Mouse (Mus musculus) G1E (cell line): Measurements from ENCODE around the gene B3gat1. TPM values are rescaled to one million over a fixed set of nuclear protein-coding genes. Genes with fewer than 3 reads are reported as not detected.

Source experiments
- ATAC-seq: 2 replicates; pipeline ENCODE4 v1.8.0; 2016; ENCODE audit warnings: mild to moderate bottlenecking; ENCODE audit not compliant: insufficient number of reproducible peaks, poor library complexity, low FRiP score, severe bottlenecking; ENCODE audit errors: extremely low read depth
- DNase-seq: peaks from one replicate; pipeline ENCODE4 v3.0.0; 2012; ENCODE audit warnings: low spot score
- H3K27me3 ChIP-seq: 2 replicates; pipeline ENCODE4 v1.6.1; 2012; ENCODE audit warnings: mild to moderate bottlenecking, low read length, inconsistent platforms; ENCODE audit not compliant: insufficient read depth
- H3K36me3 ChIP-seq: replicated peaks from 2 replicates; pipeline ENCODE3; 2012; ENCODE audit warnings: mild to moderate bottlenecking, inconsistent platforms
- H3K4me1 ChIP-seq: 2 replicates; pipeline ENCODE4 v1.6.1; 2012; ENCODE audit warnings: low read depth, low read length, inconsistent platforms, mixed read lengths; ENCODE audit not compliant: insufficient read depth
- H3K4me3 ChIP-seq: 2 replicates; pipeline ENCODE4 v1.5.1; 2012; ENCODE audit warnings: low read depth, mild to moderate bottlenecking, inconsistent platforms, low read length, moderate library complexity, mixed read lengths
- H3K9me3 ChIP-seq: replicated peaks from 2 replicates; pipeline ENCODE4 v1.6.1; 2012; ENCODE audit warnings: inconsistent platforms
- CTCF ChIP-seq: IDR thresholded peaks from 2 replicates; pipeline ENCODE4 v1.5.1; 2012; ENCODE audit warnings: low read depth, low read length, inconsistent platforms, mixed read lengths
- GATA1 ChIP-seq: IDR thresholded peaks from 2 replicates; pipeline ENCODE4 v1.6.1; 2012; ENCODE audit warnings: borderline replicate concordance, low read length, inconsistent platforms, mixed read lengths
- GATA2 ChIP-seq: IDR thresholded peaks from 2 replicates; pipeline ENCODE4 v1.6.1; 2012; ENCODE audit warnings: low read depth, low read length, inconsistent platforms, borderline replicate concordance
- POLR2AphosphoS5 ChIP-seq: IDR thresholded peaks from 2 replicates; pipeline ENCODE4 v1.6.1; 2012; ENCODE audit warnings: low read depth, low read length, inconsistent platforms; ENCODE audit not compliant: insufficient replicate concordance
- TAL1 ChIP-seq: conservative IDR thresholded peaks from 2 replicates; pipeline ENCODE4 v1.6.1; 2012; ENCODE audit warnings: low read depth, low read length, inconsistent platforms, mixed read lengths
- polyA plus RNA-seq: library from polyadenylated mRNA; stranded (reverse); fragments of >175 nt; gene quantifications from 2 replicates; pipeline ENCODE4 v1.2.3, GENCODE M21; 2012
- total RNA-seq, 2 experiments: library from RNA; stranded (forward) in 1 of 2; stranded (reverse) in 1 of 2; fragments of 200-1000 nt in 1 of 2; fragments of >200 nt in 1 of 2; fragmentation: Nextera tagmentation in 1 of 2; gene quantifications; 2 replicates each; pipeline ENCODE4 v1.2.3; 2014 to 2017

The B3gat1 gene
- total and polyA plus RNA-seq, 3 experiments, result 0.11 TPM; not detected in 2

DNA sequence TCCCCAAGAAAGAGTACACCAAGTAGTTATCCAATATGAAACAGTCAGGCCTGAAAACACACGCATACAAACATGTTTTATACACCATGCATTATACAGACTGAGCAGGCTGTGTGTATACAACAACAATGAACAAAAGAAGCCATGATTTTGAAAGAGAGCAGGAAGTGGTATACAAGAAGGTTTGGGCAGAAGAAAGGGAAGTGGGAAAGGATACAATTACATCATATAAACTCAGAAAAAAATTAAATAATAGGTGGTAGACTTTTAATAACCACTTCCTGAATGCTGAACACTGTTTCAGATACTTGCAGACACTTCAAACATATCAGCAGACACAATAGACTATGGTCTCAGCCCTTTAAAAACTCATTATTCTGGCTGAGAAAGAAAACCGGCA is 75.2 kb downstream of the B3gat1 start:
- Histone ChIP-seq H3K4me3 (no peak overlapping the region), H3K36me3 (no peaks in the 10 kb centered on the region), H3K27me3 (peaks cover 5% of the 10 kb centered on the region; the same call in 1 of the 2 replicates), H3K9me3 (no peaks in the 10 kb centered on the region), H3K4me1 (no peaks in the 10 kb centered on the region)
- TF ChIP-seq CTCF (no peak), TAL1 (no peak), GATA2 (no peak), POLR2AphosphoS5 (no peak), GATA1 (no peak)
- DNase-seq, result no peak
- no peak for ATAC-seq

Other genes with a start within 250 kb of the B3gat1 start
- not detected in 2 replicates for gene Glb1l2, start 72.7 kb downstream of the B3gat1 start, total RNA-seq (2014; fragmentation: Nextera tagmentation)
- 0.06 and 0.44 TPM in 2 replicates for gene Glb1l2, start 72.7 kb downstream of the B3gat1 start, total RNA-seq (2017)
- not detected in 2 replicates for gene Glb1l2, start 72.7 kb downstream of the B3gat1 start, polyA plus RNA-seq
- not detected in 2 replicates for gene Glb1l3, start 127.2 kb downstream of the B3gat1 start, total RNA-seq (2014; fragmentation: Nextera tagmentation)
- not detected in 2 replicates for gene Glb1l3, start 127.2 kb downstream of the B3gat1 start, total RNA-seq (2017)
- gene Glb1l3, start 127.2 kb downstream of the B3gat1 start, polyA plus RNA-seq, result not detected in 2 replicates
- gene Gm1110, start 189.4 kb downstream of the B3gat1 start, total RNA-seq (2014; fragmentation: Nextera tagmentation), result not detected in 2 replicates
- gene Gm1110, start 189.4 kb downstream of the B3gat1 start, total RNA-seq (2017), result 0.22 TPM in 1 of 2 replicates, not detected in the other
- not detected in 2 replicates for gene Gm1110, start 189.4 kb downstream of the B3gat1 start, polyA plus RNA-seq